Mouse (Mus musculus) left cerebral cortex, adult 8-10 months (tissue): ENCODE results near the gene Bmf. TPM values are rescaled to one million over a fixed set of nuclear protein-coding genes. Genes with fewer than 3 reads are reported as not detected.
A peak's percentile ranks its signal among the peaks of the same experiment; 100 is the strongest.

ENCODE experiments used
- DNase-seq, 2 experiments: peaks; one replicate each; pipeline ENCODE4 v3.0.0; 2022; ENCODE audit warnings: low spot score in 2 of 2
- total RNA-seq, 4 experiments: library from RNA; stranded (reverse); gene quantifications; 2 replicates each; pipeline ENCODE4 v1.2.4; 2022

The Bmf gene
- total RNA-seq, 4 experiments from 2014 or later: 3.4 to 5.2 (median 4.7) TPM

- DNase-seq: no peak
Observed at GRCm38 (mm10) chr2:118512418-118513377, 36.8 kb downstream of the Bmf start.

DNA sequence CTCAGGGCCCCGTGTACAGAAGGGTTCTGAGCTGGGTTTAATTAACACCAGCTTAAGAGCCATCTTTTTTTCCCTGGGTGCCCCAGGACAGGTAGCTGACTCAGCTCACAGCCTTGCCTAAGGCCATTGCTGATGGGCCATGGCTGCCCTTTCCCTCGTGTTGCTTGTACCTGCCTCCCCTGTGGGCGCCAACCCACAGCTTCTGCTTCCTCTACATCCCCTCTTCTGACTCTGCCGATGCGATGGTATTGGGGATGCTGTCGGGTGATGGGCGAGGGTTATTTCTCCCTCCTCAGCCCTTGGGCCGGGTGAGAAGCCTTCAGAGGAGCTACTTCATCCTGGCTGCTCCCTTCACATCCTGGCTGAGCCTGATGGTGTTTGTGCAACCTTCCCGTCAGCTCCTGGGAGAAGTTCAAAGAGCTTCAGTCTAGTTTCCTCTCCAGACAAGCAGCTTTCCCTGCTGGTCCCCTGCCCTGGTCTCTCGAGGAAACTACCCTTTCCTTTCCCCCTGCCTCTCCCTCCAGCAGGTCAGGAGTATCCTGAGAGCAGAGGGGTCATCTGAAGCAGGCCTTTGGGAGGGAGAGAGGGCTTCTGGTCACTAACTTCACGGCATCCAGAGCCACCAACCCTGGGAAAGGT lies 37.6 kb downstream of the Bmf start:
- DNase-seq: no peak

DNA sequence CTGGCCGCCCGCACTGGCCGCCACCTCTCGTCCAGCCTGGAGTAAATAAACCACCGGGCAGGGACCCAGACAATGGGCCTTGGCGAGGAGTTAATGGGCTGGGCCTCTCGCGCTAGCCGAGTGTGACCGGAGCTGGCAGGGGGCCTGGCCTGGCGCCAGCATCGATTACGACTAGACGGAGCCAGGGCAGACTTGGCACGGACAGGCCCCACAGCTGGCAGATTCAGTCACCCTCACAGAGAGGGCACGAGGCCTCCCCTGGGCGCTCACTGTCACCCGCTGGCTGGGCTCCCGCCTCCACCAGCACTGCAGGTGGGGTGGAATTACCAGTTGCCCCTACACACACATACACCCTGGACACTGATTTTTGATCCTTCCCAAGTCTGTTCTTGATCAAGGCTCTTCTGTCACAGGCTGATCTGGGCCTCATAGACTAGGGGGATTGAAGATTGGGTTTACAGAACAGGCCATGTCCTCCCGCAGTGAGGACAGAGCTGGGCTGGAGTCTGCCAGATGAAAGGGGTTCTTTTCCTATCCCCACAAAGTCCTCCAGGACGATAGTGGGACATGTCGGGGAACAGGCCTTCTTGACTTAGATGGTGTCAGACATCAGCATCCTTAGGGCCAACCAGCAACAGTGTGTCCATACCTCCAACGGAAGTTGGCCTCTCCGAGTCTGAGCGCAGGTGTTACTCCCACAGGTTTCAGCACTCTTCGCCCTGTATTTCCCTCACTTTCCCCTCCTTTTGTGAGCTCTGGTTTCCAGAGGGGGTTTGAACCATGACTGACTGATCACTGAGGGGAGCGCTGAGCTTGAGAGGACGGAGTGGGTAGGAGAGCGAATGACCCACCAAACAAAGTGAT lies 38.8 kb downstream of the Bmf start:
- peak; percentile 74 to 92 for DNase-seq

DNA sequence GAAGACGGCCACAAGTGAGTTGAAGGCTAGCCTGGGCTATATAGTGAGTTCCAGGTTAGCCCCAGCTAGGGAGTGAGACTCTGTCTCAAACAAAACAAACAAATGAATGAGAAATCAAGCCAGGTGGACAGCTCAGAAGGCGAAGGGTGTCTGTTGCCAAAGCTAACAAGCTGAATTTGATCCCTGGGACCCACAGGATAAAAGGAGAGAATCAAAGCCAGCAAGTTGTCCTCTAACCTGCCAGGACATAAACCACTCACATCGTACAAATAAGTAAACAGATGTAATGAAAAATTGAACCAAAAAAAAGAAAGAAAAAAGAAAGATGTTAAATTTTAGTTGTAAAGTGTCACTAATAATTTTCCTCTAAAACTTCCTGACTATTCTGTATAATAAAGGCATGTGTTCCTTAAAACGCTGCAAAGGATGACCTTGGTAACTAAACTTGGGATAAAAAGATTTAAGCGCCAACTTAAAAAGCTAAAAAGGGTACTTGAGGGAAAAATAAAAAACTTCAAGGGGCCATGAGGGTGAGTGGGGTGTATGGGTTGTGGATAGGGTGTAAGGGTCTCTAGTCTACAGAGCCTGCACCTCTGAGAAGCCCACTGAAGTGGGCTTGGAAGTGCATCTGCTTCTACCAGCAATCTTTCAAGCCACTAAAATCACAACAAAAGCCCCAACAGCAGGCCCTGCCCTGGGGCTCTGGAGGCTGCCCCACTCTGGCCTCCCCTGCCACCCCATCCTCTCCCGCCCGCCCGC lies 39.6 kb downstream of the Bmf start:
- no peak for DNase-seq

- no peak for DNase-seq
Observed at GRCm38 (mm10) chr2:118507126-118507525, 42.4 kb downstream of the Bmf start.

- no peak for DNase-seq
Observed at GRCm38 (mm10) chr2:118500191-118500590, 49.3 kb downstream of the Bmf start.

GRCm38 (mm10) chr2:118499135-118499961 lies 50.1 kb downstream of the Bmf start:
- DNase-seq: no peak

DNA sequence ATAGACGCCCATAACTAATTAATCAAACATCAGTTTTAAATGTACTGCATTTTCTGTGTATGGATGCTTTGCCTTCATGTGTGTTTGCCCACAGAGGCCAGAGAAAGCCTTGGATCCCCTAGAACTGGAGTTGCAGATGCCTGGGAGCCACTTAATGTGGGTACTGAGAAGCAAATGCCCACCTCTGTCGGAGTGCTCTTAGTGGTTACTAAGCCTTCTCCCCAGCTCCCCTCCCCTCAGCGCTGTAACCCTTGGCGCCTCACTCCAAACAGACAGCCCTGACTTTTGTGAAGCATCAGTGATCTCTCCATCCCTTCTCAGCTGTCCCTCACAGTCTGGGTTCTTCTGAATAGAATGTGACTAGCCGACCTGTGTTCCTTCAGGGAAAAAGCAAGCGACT lies 51.0 kb downstream of the Bmf start:
- no peak for DNase-seq

GRCm38 (mm10) chr2:118497890-118498289 lies 51.6 kb downstream of the Bmf start:
- DNase-seq: no peak

DNA sequence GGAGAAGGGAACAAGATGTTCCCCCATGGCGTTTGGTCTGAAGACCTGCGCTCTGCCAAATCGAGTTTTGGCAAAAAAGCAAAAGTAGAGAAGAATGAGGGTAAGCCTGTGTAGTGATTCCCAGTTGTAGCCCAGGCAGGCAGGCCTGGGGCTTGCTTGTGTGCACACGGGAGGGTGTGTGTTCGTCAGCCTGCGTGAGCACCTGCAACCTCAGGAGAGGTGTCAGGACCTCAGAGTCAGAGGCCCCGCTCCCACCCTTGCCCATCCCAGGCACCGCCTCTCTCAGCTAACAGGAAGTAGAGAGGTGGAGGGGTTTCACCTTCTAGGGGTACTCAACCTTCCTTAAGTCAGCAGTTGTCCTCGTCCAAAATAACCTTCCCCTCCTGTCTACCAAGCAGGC lies 54.5 kb downstream of the Bmf start:
- DNase-seq: no peak

- DNase-seq: no peak
Observed at GRCm38 (mm10) chr2:118491741-118492395, 57.6 kb downstream of the Bmf start.

DNA sequence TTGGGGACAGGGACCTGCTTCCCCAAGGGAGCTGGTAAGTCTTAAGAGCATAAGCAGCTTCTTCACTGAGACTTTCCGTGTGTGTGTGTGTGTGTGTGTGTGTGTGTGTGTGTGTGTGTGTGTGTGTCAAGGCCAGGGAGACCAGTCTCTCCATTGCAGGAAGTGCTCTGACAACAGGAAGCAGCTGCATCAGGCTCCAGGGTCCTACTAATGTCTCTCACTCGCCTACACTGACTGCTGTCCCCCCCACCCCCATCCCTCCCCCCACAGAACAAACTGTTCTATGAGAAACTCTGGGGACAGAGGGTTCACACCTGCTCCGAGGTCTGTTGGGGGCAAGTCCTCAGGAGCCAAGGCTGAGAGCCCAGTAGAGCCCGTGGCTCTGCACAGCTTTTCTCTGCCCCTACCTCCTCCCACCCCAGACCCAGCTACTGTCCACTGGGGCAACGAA lies 58.2 kb downstream of the Bmf start:
- DNase-seq: no peak

DNA sequence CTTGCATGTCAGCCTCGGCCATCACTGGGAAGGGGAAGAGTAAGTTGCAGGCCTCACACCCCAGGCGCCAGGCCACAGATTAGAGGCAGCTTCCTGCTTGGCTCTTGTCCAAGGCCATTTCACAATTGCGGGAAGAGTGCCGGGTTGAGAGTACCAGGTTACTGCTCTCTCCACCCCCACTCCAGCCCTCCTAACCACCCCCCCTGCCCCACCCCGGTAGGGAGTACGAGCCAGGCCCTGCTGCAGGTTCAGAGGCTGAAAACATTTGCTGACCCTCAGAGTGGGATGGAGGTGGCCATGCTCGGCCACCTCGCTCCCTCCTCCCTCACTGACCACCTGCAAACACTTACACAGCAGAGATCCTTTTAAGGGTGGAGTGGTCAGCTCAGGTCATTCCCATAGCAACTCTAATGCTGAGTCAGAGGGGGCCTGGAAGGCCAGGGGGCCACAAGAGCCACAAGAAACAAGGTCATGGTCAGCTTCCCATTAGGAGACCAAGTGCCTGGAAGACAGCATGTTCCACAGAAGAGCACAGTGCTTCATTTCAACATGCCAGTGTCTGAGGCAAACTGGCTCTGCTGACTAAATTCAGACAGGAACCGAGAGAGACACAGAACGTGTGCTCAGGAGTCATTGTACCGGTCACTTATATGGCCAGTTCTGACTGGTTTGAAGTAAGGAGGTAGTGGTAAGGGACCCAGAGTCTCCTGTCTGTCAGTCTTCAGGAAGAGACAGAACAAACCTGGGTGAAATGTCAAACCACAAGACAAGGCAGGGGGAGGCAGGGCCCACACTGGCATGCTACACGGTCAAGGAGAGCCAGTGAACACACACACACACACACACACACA lies 59.0 kb downstream of the Bmf start:
- DNase-seq: no peak

GRCm38 (mm10) chr2:118487806-118488205 lies 61.7 kb downstream of the Bmf start:
- no peak for DNase-seq

DNA sequence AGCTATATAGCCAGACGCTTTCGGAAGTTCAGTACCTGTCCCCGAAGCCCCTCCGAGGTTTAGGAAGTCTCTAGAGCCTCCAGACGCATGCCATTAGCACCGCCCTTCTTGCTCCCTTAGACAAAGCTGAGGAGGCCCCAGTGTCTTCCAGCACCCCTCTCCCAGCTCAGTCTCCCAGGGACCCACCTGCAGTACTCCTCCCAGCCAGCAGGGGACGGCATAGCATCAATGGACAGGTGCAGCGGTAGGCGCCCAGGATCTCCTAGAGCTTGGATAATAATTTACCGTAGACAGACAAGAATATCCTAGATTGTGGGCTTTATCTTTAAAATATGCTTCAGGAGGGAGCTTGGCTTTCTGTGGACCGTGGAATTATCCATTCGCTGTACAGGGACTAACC lies 62.6 kb downstream of the Bmf start:
- DNase-seq: peak in 1 of 2 experiments; percentile 73

GRCm38 (mm10) chr2:118485415-118485814 lies 64.1 kb downstream of the Bmf start:
- DNase-seq: no peak

- no peak for DNase-seq
Observed at GRCm38 (mm10) chr2:118484386-118484898, 65.0 kb downstream of the Bmf start.

DNA sequence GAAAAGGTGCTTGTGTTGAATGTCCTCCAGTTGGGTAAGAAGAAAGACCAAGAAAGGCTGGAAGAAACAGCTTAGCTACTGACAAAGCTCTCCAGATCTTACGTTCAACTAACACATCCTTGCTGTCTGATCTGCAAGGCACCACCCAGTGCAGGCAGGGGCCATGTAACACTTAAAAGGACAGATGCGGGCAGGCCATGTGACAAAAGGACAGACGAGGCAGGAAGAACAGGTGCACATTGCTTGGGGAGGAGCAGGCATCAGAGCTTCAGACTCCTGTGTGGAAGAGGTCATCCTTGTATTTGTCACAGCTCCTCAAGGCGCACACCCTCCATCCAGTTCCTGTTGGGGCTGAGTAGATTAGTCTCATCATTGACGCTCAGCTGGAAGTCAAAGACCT lies 66.5 kb downstream of the Bmf start:
- DNase-seq: no peak
